Mouse (Mus musculus): ENCODE data around the gene Slc25a1. TPM values are rescaled to one million over a fixed set of nuclear protein-coding genes. Genes with fewer than 3 reads are reported as not detected.
"Not testable (repeated sequence)": the region's sequence is repeated elsewhere in the genome, so short reads cannot be mapped to it uniquely, and the experiment has no call there.

Slc25a1 gene
- 22.5 and 37.4 TPM in 2 replicates for polyA plus RNA-seq (2015; fragmentation: Nextera tagmentation; extraction: Ambion mirVana)

DNA sequence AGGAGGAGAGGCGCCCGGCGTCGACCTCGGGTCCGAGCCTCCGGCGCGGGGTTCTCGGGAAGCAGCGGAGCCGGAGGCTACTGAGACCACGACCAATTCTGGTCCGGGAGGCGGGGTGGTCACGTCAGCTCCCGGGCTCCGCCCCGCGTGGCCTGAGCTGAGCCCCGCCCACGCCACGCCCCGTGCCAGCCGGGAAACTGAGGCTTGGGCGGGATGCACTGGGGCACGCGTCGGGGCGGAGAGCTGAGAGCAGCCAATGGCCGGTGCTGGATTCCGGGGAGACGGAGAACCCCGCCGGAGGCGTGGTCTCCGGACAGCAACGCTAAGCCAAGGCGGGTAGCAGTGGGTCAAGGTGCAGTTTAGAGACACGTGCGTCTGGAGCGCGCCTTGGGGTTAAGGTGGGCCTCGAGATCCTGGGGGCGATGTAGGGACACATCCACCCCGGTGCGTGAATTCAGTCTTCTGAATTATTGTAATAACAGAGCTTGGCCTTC, at the start of gene Slc25a1:
Gene Slc25a1 (minus strand): TSS at position 133 of the 494 bp plus-strand sequence.
- under 1% methylated on average over 47 of the region's 47 CpGs for whole genome bisulfite sequencing
- Histone ChIP-seq H3K9me3 (replicated peaks) (no peaks in the 10 kb centered on the region), H3K36me3 (peaks cover 5% of the 10 kb centered on the region; the same call in 1 of the 2 replicates), H3K27ac (peak within 1 kb of the TSS; percentile 72), H3K4me2 (peak within 1 kb of the TSS; percentile 100), H3K9ac (peak within 1 kb of the TSS; percentile 72), H3K4me3 (peak within 1 kb of the TSS; percentile 80), H3K4me1 (replicated peaks) (peaks cover 18% of the 10 kb centered on the region), H3K27me3 (no peaks in the 10 kb centered on the region)
- ATAC-seq (replicated peaks; ENCODE audit: insufficient number of reproducible peaks, insufficient read depth, low FRiP score, low read depth), result peak; percentile 79

DNA sequence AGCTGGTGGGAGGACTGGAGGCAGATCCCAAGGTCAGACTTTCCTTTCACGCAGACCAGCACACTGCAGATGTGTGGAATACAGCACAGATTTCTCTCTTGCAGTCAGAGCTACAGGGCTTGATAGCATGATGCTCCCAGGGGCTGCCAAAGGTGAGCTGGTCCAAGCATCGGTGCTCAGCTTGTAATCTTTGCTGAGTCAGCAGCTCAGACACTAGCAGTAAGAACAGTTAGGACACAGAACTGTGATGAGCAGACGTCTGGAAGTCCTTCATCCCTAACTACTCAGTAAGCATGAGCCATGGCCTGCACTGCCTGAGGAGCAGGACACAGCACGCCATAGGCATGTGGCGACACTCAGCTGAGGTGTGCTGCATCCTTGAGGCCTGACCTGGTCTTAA, 43.8 kb upstream of the Slc25a1 start:
- Histone ChIP-seq H3K4me2 (no peak overlapping the region), H3K9ac (no peak overlapping the region), H3K27me3 (no peaks in the 10 kb centered on the region), H3K27ac (no peak overlapping the region), H3K36me3 (no peaks in the 10 kb centered on the region), H3K9me3 (replicated peaks) (no peaks in the 10 kb centered on the region), H3K4me1 (replicated peaks) (no peaks in the 10 kb centered on the region), H3K4me3 (no peak overlapping the region)
- WGBS, result 62% methylated on average over 5 of the region's 5 CpGs
- no peak for ATAC-seq (replicated peaks; ENCODE audit: insufficient number of reproducible peaks, insufficient read depth, low FRiP score, low read depth)

DNA sequence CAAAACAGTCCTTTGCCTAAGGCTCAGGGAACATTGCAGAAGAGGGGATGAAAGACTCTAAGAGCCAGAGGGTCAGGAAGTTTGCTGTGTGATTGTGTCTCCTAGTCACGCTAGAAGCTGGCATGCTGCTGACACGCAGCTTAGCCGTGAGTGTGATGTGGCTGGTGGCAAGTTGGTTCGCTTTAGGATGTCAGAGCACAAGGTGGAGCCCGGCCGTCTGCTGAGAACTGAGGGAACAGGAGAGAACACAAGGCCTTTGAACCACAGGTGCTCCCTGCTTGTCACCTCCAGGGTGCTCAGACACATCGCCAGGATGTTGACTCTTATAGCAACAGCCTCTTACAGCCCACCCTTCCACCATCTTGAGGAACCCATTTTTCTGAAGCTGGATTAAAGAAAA, 34.1 kb upstream of the Slc25a1 start:
- ATAC-seq (replicated peaks; ENCODE audit: insufficient number of reproducible peaks, insufficient read depth, low FRiP score, low read depth), result no peak
- H3K27me3 ChIP-seq, result no peaks in the 10 kb centered on the region
- 68% methylated on average over 7 of the region's 7 CpGs for WGBS

DNA sequence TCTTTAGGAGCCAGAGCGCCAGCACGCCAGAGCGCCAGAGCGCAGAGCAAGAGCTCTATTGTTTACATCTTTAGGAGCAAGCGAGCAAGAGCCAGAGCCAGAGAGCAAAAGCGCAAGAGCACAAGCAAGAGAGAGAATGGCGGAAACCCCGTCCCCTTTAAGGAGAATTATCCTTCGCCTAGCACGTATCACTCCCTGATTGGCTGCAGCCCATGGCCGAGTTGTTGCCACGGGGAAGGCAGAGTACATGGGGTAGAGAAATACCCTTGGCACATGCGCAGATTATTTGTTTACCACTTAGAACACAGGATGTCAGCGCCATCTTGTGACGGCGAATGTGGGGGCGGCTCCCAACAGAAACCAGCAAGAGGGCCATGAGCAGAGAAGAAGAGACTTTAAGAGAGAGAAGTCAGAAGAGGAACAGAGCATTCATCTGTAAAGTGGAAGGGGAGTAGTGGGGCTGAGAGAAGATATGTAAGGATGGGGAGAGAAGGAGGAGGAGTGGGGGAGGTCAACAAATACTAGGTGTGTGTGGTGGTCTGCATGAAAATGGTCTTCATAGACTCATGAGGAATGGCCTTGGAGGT, 28.1 kb upstream of the Slc25a1 start:
- H3K27ac ChIP-seq; H3K4me1 ChIP-seq (replicated peaks); H3K4me3 ChIP-seq; H3K4me2 ChIP-seq; H3K9ac ChIP-seq; ATAC-seq (replicated peaks; ENCODE audit: insufficient number of reproducible peaks, insufficient read depth, low FRiP score, low read depth); H3K27me3 ChIP-seq; H3K9me3 ChIP-seq (replicated peaks); H3K36me3 ChIP-seq: not testable (repeated sequence)
- WGBS, result 94% methylated on average over 17 of the region's 17 CpGs

More for the DNA sequence above, 34.1 kb upstream of the Slc25a1 start:
- Histone ChIP-seq H3K4me3 (no peak overlapping the region), H3K4me1 (replicated peaks) (no peaks in the 10 kb centered on the region), H3K27ac (no peak overlapping the region), H3K9me3 (replicated peaks) (no peaks in the 10 kb centered on the region), H3K4me2 (no peak overlapping the region), H3K36me3 (no peaks in the 10 kb centered on the region), H3K9ac (no peak overlapping the region)

DNA sequence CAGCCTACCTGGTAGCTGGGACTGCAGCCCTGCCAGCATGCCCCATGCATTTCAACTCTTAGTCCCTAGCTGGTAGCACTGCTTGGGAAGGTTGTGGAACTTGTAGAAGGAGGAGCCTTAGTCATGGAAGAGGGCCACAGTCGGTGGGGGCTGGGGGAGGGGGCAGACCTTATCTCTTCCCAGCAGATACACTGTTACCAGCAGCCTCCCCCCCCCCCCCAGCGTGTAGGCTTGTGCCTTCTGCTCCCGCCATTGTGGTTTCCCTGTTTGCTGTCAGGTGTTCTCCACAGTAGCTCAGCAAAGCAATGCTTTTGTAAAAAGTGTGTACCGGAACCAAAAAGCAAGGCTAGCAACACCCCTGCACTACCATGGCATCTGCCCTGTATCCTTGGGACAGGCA, 23.6 kb upstream of the Slc25a1 start:
- no peak overlapping the region for H3K4me2 ChIP-seq
- H3K9ac ChIP-seq, result no peak overlapping the region
- H3K36me3 ChIP-seq, result no peaks in the 10 kb centered on the region
- H3K27me3 ChIP-seq, result no peaks in the 10 kb centered on the region
- H3K27ac ChIP-seq, result no peak overlapping the region
- 75% methylated on average over 4 of the region's 4 CpGs for WGBS
- H3K4me1 ChIP-seq (replicated peaks), result no peaks in the 10 kb centered on the region
- H3K4me3 ChIP-seq, result no peak overlapping the region
- no peaks in the 10 kb centered on the region for H3K9me3 ChIP-seq (replicated peaks)
- no peak for ATAC-seq (replicated peaks; ENCODE audit: insufficient number of reproducible peaks, insufficient read depth, low FRiP score, low read depth)

DNA sequence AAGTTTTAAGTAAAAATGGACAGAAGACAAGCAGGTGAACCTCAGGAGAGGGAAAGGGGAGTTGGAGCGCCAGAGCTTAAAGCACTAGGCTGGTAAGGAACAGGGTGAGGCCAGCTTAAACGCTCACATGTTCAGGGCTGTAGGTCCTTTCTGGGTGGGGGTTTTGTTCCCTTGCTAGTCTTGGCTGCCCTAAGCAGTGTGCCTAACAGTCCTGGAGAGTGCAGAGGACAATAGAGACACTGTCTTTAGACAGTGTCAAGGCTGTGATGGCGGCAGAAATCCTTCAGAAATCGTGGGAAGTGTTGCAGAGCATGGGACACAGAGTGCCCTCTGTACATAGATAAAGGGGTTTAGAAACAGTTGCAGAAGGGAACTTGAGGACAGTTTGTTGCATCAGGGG, 22.0 kb upstream of the Slc25a1 start:
- H3K27ac ChIP-seq, result no peak overlapping the region
- no peak overlapping the region for H3K4me2 ChIP-seq
- no peak overlapping the region for H3K4me3 ChIP-seq

DNA sequence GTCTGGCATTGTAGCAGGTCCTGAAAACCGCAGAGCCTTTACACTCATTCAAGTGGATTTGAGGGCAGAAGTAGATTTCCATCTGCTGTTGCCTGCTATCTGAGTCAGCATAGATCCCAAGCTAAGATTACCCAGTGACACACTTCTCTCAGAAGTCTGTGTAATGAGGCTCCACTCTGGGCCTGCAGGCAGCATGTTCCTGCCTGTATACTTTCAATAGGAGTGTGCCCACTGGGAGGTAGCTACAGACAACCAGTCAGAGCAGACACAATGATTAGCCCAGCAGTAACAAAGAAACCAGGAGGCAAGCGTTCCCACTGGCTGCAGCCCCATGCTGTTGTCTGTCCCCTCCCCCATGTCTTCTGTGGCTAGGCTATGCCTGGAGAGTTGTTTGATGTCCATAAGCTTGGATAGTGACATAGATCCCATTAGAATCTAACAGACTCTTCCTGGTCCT, 21.4 kb upstream of the Slc25a1 start:
- 0 out of 2 replicates have a peak, but pooled peaks cover 3% of the 10 kb centered on the region for H3K27me3 ChIP-seq
- no peaks in the 10 kb centered on the region for H3K36me3 ChIP-seq
- no peak overlapping the region for H3K4me3 ChIP-seq
- ATAC-seq (replicated peaks; ENCODE audit: insufficient number of reproducible peaks, insufficient read depth, low FRiP score, low read depth), result no peak
- H3K4me2 ChIP-seq, result no peak overlapping the region
- WGBS, result 37% methylated on average over 2 of the region's 2 CpGs
- H3K4me1 ChIP-seq (replicated peaks), result no peaks in the 10 kb centered on the region
- no peak overlapping the region for H3K27ac ChIP-seq
- H3K9ac ChIP-seq, result no peak overlapping the region
- H3K9me3 ChIP-seq (replicated peaks), result no peaks in the 10 kb centered on the region

More for the DNA sequence above, 22.0 kb upstream of the Slc25a1 start:
- Histone ChIP-seq H3K27me3 (0 out of 2 replicates have a peak, but pooled peaks cover 3% of the 10 kb centered on the region), H3K9ac (no peak overlapping the region), H3K36me3 (no peaks in the 10 kb centered on the region), H3K4me1 (replicated peaks) (no peaks in the 10 kb centered on the region), H3K9me3 (replicated peaks) (no peaks in the 10 kb centered on the region)
- ATAC-seq (replicated peaks; ENCODE audit: insufficient number of reproducible peaks, insufficient read depth, low FRiP score, low read depth), result no peak
- WGBS, result 69% methylated on average over 4 of the region's 4 CpGs

DNA sequence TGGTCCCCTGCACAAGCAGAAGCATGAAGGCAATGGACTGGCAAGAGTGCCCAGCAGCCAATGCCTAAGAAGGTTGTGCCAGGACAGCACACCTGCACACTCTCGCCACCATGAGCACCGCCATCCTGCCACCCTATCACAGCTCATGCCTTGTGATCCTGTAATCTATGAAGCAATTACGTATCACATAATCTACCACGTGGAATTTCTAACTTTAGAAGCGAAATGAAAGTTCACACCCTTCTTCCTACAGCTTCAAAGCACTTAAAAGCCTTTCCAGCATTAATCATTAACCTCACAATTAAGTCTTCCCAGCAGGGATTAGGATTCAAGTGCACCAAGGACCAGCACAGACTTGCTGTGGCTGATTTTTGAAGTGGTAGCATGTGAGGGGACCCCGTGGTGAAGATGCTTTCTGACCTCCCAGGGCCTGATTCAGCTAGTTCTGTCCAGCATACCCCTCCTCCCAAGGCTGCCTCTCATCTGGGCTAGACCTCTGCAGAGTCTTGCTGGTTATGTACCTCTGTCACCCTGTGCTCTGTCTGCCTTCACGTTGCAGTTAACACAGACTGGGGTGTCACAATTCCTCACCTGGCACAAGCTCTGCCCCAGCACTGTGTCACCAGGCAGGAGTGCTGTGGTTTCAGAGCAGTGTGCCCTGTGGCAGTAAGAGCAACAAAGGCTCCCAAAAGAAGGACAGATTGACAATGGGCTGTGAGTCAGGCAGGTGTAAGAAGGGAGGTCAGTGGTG, 17.2 kb upstream of the Slc25a1 start:
- Histone ChIP-seq H3K27me3 (0 out of 2 replicates have a peak, but pooled peaks cover 3% of the 10 kb centered on the region), H3K27ac (no peak overlapping the region), H3K4me2 (no peak overlapping the region), H3K4me1 (replicated peaks) (no peaks in the 10 kb centered on the region), H3K4me3 (no peak overlapping the region), H3K9ac (no peak overlapping the region), H3K9me3 (replicated peaks) (no peaks in the 10 kb centered on the region), H3K36me3 (no peaks in the 10 kb centered on the region)
- ATAC-seq (replicated peaks; ENCODE audit: insufficient number of reproducible peaks, insufficient read depth, low FRiP score, low read depth), result no peak
- WGBS, result 49% methylated on average over 7 of the region's 7 CpGs

DNA sequence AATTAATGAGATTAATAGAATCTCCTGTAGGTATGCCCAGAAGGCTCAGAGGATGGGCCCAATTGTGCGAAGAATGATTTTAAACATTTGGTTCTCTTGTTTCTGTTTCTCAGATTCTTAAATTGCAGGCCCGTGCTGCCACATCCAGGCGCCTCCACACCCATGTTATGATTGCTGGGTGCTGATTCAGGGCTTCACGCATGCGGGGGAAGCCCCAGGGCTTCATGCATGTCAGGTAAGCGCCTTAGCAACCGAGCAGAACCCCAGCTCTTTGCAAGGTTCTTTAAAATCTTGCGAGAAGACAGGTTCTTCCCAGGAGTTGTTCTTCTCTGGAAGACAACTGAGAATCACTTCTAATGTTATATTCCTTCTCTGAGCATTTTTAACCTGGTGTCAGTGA, 15.4 kb upstream of the Slc25a1 start:
- no peak overlapping the region for H3K27ac ChIP-seq
- H3K36me3 ChIP-seq, result no peaks in the 10 kb centered on the region
- H3K9ac ChIP-seq, result no peak overlapping the region
- H3K4me2 ChIP-seq, result no peak overlapping the region
- H3K4me1 ChIP-seq (replicated peaks), result no peaks in the 10 kb centered on the region
- ATAC-seq (replicated peaks; ENCODE audit: insufficient number of reproducible peaks, insufficient read depth, low FRiP score, low read depth), result no peak
- H3K9me3 ChIP-seq (replicated peaks), result no peaks in the 10 kb centered on the region
- 0 out of 2 replicates have a peak, but pooled peaks cover 3% of the 10 kb centered on the region for H3K27me3 ChIP-seq
- H3K4me3 ChIP-seq, result no peak overlapping the region
- 60% methylated on average over 8 of the region's 8 CpGs for WGBS

DNA sequence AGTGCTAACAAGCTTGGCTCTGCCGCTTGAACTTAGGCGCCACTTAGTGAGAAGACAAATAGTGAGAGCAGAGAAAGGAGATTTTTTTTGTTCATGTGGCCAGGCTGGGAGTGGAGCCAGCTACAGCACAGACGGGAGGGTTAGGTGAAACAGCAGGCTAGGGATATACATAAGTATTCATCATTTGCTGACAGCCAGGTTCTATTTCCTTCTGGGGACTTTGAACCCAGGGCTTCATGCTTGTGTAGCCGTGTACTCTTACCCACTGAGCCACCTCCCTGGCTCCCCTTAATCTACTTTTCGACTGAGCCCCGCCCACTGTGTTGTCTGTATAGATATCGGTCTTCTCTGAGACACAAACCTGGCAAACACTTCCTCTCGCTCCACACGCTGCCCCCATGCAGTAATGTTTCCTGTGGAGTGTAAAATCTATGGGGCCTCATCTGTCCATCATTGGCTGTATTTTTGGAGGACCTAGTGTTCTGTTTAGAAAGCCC, 11.3 kb upstream of the Slc25a1 start:
- Histone ChIP-seq H3K4me1 (replicated peaks) (no peaks in the 10 kb centered on the region; the same call in 1 of the 2 replicates), H3K9ac (no peak overlapping the region), H3K27me3 (peaks cover 25% of the 10 kb centered on the region), H3K36me3 (no peaks in the 10 kb centered on the region), H3K4me2 (no peak overlapping the region), H3K9me3 (replicated peaks) (no peaks in the 10 kb centered on the region), H3K4me3 (no peak overlapping the region), H3K27ac (no peak overlapping the region)
- no peak for ATAC-seq (replicated peaks; ENCODE audit: insufficient number of reproducible peaks, insufficient read depth, low FRiP score, low read depth)
- WGBS, result 39% methylated on average over 9 of the region's 9 CpGs

DNA sequence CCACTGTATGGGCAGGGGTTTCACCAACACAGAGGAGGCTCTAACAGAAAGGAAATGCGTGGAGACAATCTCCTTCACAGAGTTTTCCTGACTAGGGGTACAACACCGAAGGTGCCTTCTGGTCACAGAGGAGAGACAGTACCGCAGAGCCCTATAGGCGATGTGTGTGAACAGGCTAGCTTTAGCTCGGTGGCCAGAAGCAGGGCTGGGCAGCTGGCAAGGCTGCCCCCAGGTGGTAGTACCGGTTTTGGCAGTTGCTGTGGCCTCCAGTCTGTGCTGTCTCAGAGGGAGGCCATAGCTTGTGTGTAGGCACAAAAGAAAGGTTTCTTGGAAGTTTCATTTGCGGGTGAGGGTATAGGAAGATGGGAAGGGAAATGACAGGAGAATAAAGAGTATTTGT, 10.8 kb upstream of the Slc25a1 start:
- ATAC-seq (replicated peaks; ENCODE audit: insufficient number of reproducible peaks, insufficient read depth, low FRiP score, low read depth), result peak; percentile 75; the same call in 1 of the 2 replicates
- Histone ChIP-seq H3K4me2 (no peak overlapping the region), H3K27ac (no peak overlapping the region), H3K9me3 (replicated peaks) (no peaks in the 10 kb centered on the region), H3K27me3 (peaks cover 25% of the 10 kb centered on the region), H3K4me1 (replicated peaks) (no peaks in the 10 kb centered on the region; the same call in 1 of the 2 replicates), H3K9ac (no peak overlapping the region), H3K36me3 (no peaks in the 10 kb centered on the region), H3K4me3 (no peak overlapping the region)
- 8% methylated on average over 7 of the region's 7 CpGs for WGBS

Measured in heart, embryonic 15.5 days (tissue).